Mouse (Mus musculus): Measurements from ENCODE around the gene Zc3h12d. TPM values are rescaled to one million over a fixed set of nuclear protein-coding genes. Genes with fewer than 3 reads are reported as not detected.

Gene Zc3h12d
- 0.04 TPM in 1 of 2 replicates, not detected in the other for total RNA-seq (2014; rRNA removed; ENCODE audit: low replicate concordance)
- polyA plus RNA-seq (2015; fragmentation: Nextera tagmentation; extraction: Ambion mirVana) = 0.15 and 0.20 TPM in 2 replicates

- no peak for TF ChIP-seq EP300 (IDR thresholded peaks at IDR 0.05; ENCODE audit: low read depth)
- peak; percentile 13; the same call in 1 of the 2 replicates for TF ChIP-seq CTCF (IDR thresholded peaks at IDR 0.05; ENCODE audit: low read depth)
- Histone ChIP-seq H3K4me3 (ENCODE audit: low read depth, low read length) (peak within 1 kb of the TSS; percentile 24), H3K9me3 (replicated peaks; ENCODE audit: control insufficient read depth, low read length) (no peaks in the 10 kb centered on the region), H3K27me3 (ENCODE audit: control insufficient read depth, insufficient read depth, low read length) (no peaks in the 10 kb centered on the region), H3K27ac (ENCODE audit: low read depth) (no peak within 1 kb of the TSS; the same call in 1 of the 2 replicates), H3K36me3 (replicated peaks; ENCODE audit: control insufficient read depth, insufficient read depth, low read length) (no peaks in the 10 kb centered on the region), H3K4me2 (ENCODE audit: low read depth, low read length) (peak within 1 kb of the TSS; percentile 46), H3K4me1 (ENCODE audit: control insufficient read depth, insufficient read depth) (peaks cover 8% of the 10 kb centered on the region), H3K9ac (replicated peaks; ENCODE audit: low read depth, low read length) (peak within 1 kb of the TSS; percentile 40; the same call in 1 of the 2 replicates)
- 3% methylated on average over 15 of the region's 15 CpGs for WGBS
- ATAC-seq (ENCODE audit: insufficient read depth, low read depth) = peak; percentile 71
- peak; percentile 35 for DNase-seq (ENCODE audit: low spot score)
These were observed at the start of gene Zc3h12d for GRCm38 (mm10) chr10:7832171-7832676. Gene Zc3h12d (plus strand): TSS chr10:7832470.

GRCm38 (mm10) chr10:7787319-7787718, 45.0 kb upstream of the Zc3h12d start:
- Histone ChIP-seq H3K4me2 (ENCODE audit: low read depth, low read length) (no peak overlapping the region), H3K27me3 (ENCODE audit: control insufficient read depth, insufficient read depth, low read length) (no peaks in the 10 kb centered on the region), H3K27ac (ENCODE audit: low read depth) (no peak overlapping the region), H3K36me3 (replicated peaks; ENCODE audit: control insufficient read depth, insufficient read depth, low read length) (peaks cover 10% of the 10 kb centered on the region; the same call in 1 of the 2 replicates), H3K9me3 (replicated peaks; ENCODE audit: control insufficient read depth, low read length) (no peaks in the 10 kb centered on the region), H3K9ac (replicated peaks; ENCODE audit: low read depth, low read length) (no peak overlapping the region), H3K4me3 (ENCODE audit: low read depth, low read length) (no peak overlapping the region), H3K4me1 (ENCODE audit: control insufficient read depth, insufficient read depth) (0 out of 2 replicates have a peak, but pooled peaks cover 4% of the 10 kb centered on the region)
- ATAC-seq (ENCODE audit: insufficient read depth, low read depth) (no peak), DNase-seq (ENCODE audit: low spot score) (no peak)
- TF ChIP-seq EP300 (IDR thresholded peaks at IDR 0.05; ENCODE audit: low read depth) (no peak), CTCF (IDR thresholded peaks at IDR 0.05; ENCODE audit: low read depth) (no peak)
- WGBS = 54% methylated on average over 2 of the region's 2 CpGs

- Histone ChIP-seq H3K4me2 (ENCODE audit: low read depth, low read length) (peak overlapping the region; percentile 68), H3K36me3 (replicated peaks; ENCODE audit: control insufficient read depth, insufficient read depth, low read length) (peaks cover 22% of the 10 kb centered on the region), H3K4me1 (ENCODE audit: control insufficient read depth, insufficient read depth) (peaks cover 10% of the 10 kb centered on the region), H3K27ac (ENCODE audit: low read depth) (peak overlapping the region; percentile 68), H3K4me3 (ENCODE audit: low read depth, low read length) (peak overlapping the region; percentile 70), H3K9ac (replicated peaks; ENCODE audit: low read depth, low read length) (peak overlapping the region; percentile 83), H3K27me3 (ENCODE audit: control insufficient read depth, insufficient read depth, low read length) (no peaks in the 10 kb centered on the region), H3K9me3 (replicated peaks; ENCODE audit: control insufficient read depth, low read length) (no peaks in the 10 kb centered on the region)
- ATAC-seq (ENCODE audit: insufficient read depth, low read depth) = peak; percentile 39
- no peak for DNase-seq (ENCODE audit: low spot score)
- TF ChIP-seq CTCF (IDR thresholded peaks at IDR 0.05; ENCODE audit: low read depth) (no peak), EP300 (IDR thresholded peaks at IDR 0.05; ENCODE audit: low read depth) (no peak)
- 1% methylated on average over 10 of the region's 10 CpGs for WGBS
These were observed 40.0 kb upstream of the Zc3h12d start for GRCm38 (mm10) chr10:7792254-7792750.

- H3K27me3 ChIP-seq (ENCODE audit: control insufficient read depth, insufficient read depth, low read length) = no peaks in the 10 kb centered on the region
- H3K9me3 ChIP-seq (replicated peaks; ENCODE audit: control insufficient read depth, low read length) = no peaks in the 10 kb centered on the region
- under 1% methylated on average over 52 of the region's 52 CpGs for WGBS
- H3K4me3 ChIP-seq (ENCODE audit: low read depth, low read length) = peak within 1 kb of the TSS; percentile 70
- peaks cover 27% of the 10 kb centered on the region for H3K36me3 ChIP-seq (replicated peaks; ENCODE audit: control insufficient read depth, insufficient read depth, low read length)
- peak within 1 kb of the TSS; percentile 83 for H3K9ac ChIP-seq (replicated peaks; ENCODE audit: low read depth, low read length)
- peak; percentile 90 for DNase-seq (ENCODE audit: low spot score)
- H3K4me1 ChIP-seq (ENCODE audit: control insufficient read depth, insufficient read depth) = peaks cover 10% of the 10 kb centered on the region
- ATAC-seq (ENCODE audit: insufficient read depth, low read depth) = peak; percentile 96
- H3K27ac ChIP-seq (ENCODE audit: low read depth) = peak within 1 kb of the TSS; percentile 68
- no peak for TF ChIP-seq EP300 (IDR thresholded peaks at IDR 0.05; ENCODE audit: low read depth)
- no peak for TF ChIP-seq CTCF (IDR thresholded peaks at IDR 0.05; ENCODE audit: low read depth)
- peak within 1 kb of the TSS; percentile 72 for H3K4me2 ChIP-seq (ENCODE audit: low read depth, low read length)
These were observed 39.4 kb upstream of the Zc3h12d start, which contains the start of the genes Ginm1 and Ppil4 for GRCm38 (mm10) chr10:7792751-7793385. Gene Ginm1 (minus strand): TSS chr10:7792824. Gene Ppil4 (plus strand): TSS chr10:7792891.

GRCm38 (mm10) chr10:7801258-7801657, 31.0 kb upstream of the Zc3h12d start:
- H3K9me3 ChIP-seq (replicated peaks; ENCODE audit: control insufficient read depth, low read length) = no peaks in the 10 kb centered on the region
- no peak for DNase-seq (ENCODE audit: low spot score)
- ATAC-seq (ENCODE audit: insufficient read depth, low read depth) = no peak
- H3K4me2 ChIP-seq (ENCODE audit: low read depth, low read length) = no peak overlapping the region
- whole genome bisulfite sequencing = 67% methylated on average over 3 of the region's 3 CpGs
- no peak overlapping the region for H3K27ac ChIP-seq (ENCODE audit: low read depth)
- peaks cover 89% of the 10 kb centered on the region for H3K36me3 ChIP-seq (replicated peaks; ENCODE audit: control insufficient read depth, insufficient read depth, low read length)
- H3K4me3 ChIP-seq (ENCODE audit: low read depth, low read length) = no peak overlapping the region
- H3K27me3 ChIP-seq (ENCODE audit: control insufficient read depth, insufficient read depth, low read length) = no peaks in the 10 kb centered on the region
- TF ChIP-seq EP300 (IDR thresholded peaks at IDR 0.05; ENCODE audit: low read depth) (no peak), CTCF (IDR thresholded peaks at IDR 0.05; ENCODE audit: low read depth) (no peak)
- H3K9ac ChIP-seq (replicated peaks; ENCODE audit: low read depth, low read length) = no peak overlapping the region
- H3K4me1 ChIP-seq (ENCODE audit: control insufficient read depth, insufficient read depth) = no peaks in the 10 kb centered on the region
